Mouse (Mus musculus) bone marrow macrophage, adult 2 months (primary cell): Measurements from ENCODE around the gene Cym. TPM values are rescaled to one million over a fixed set of nuclear protein-coding genes. Genes with fewer than 3 reads are reported as not detected.

Source experiments
- H3K27ac ChIP-seq: 2 replicates; pipeline ENCODE4 v1.5.1; 2012; ENCODE audit warnings: low read depth, low read length; ENCODE audit not compliant: insufficient read depth
- H3K4me1 ChIP-seq: 2 replicates; pipeline ENCODE4 v1.6.1; 2012; ENCODE audit warnings: low read length; ENCODE audit not compliant: control insufficient read depth, insufficient read depth
- H3K4me3 ChIP-seq: 2 replicates; pipeline ENCODE4 v1.5.1; 2012; ENCODE audit warnings: mild to moderate bottlenecking, low read length, moderate library complexity; ENCODE audit not compliant: insufficient read depth
- CTCF ChIP-seq: IDR thresholded peaks from 2 replicates; pipeline ENCODE4 v1.5.1; 2012; ENCODE audit warnings: low read depth, mild to moderate bottlenecking, low read length, moderate library complexity
- POLR2A ChIP-seq: IDR thresholded peaks from 2 replicates; pipeline ENCODE4 v1.6.1; 2012; ENCODE audit warnings: mild to moderate bottlenecking, low read depth, low read length, borderline replicate concordance
- polyA plus RNA-seq: library from polyadenylated mRNA; stranded (reverse); fragments of >200 nt; gene quantifications from 2 replicates; pipeline ENCODE4 v1.2.4, GENCODE M21; 2012; ENCODE audit not compliant: missing spikeins, insufficient read depth, insufficient read length

Cym gene
- polyA plus RNA-seq, 1 experiment: not detected

GRCm38 (mm10) chr3:107172556-107172955 lies 49.0 kb downstream of the Cym start:
- TF ChIP-seq POLR2A (no peak), CTCF (no peak)
- Histone ChIP-seq H3K4me3 (no peak overlapping the region), H3K27ac (no peak overlapping the region), H3K4me1 (no peaks in the 10 kb centered on the region)

GRCm38 (mm10) chr3:107171964-107172363 lies 49.6 kb downstream of the Cym start:
- H3K4me3 ChIP-seq: no peak overlapping the region
- TF ChIP-seq POLR2A (no peak), CTCF (no peak)
- no peak overlapping the region for H3K27ac ChIP-seq
- H3K4me1 ChIP-seq: no peaks in the 10 kb centered on the region

DNA sequence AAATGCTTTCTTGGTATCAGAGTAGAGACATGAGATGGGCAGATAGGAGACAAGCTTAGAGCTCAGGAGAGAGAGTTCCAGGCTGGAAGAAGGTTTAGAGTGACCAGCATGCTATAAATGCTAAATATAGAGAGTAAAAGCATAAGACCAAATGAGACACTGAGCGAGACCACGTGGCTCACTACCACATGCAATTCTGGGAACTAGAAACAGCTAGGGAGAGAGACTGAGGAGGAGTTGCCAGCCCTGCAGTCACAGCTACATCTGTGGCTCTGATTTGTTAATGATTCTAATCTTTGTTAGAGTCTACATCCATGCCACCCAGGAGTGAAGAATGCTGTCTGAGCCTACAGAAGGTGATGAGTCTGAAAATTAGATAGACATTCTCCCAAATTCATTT lies 52.0 kb downstream of the Cym start:
- TF ChIP-seq CTCF (no peak), POLR2A (no peak)
- Histone ChIP-seq H3K4me1 (no peaks in the 10 kb centered on the region), H3K4me3 (no peak overlapping the region)

GRCm38 (mm10) chr3:107162741-107163140 lies 58.8 kb downstream of the Cym start:
- Histone ChIP-seq H3K27ac (no peak overlapping the region), H3K4me1 (no peaks in the 10 kb centered on the region), H3K4me3 (no peak overlapping the region)
- TF ChIP-seq CTCF (no peak), POLR2A (no peak)

More for the DNA sequence above, 52.0 kb downstream of the Cym start:
- H3K27ac ChIP-seq: no peak overlapping the region

Other genes with a start within 250 kb of the Cym start
- 1.1 and 2.5 TPM in 2 replicates for gene Kcna3, start 185.6 kb downstream of the Cym start, polyA plus RNA-seq
- gene Kcna2, start 120.6 kb downstream of the Cym start, polyA plus RNA-seq: not detected in 2 replicates
- gene Kcna10, start 38.7 kb downstream of the Cym start, polyA plus RNA-seq: not detected in 2 replicates
- not detected in 2 replicates for gene A630076J17Rik, start 8.9 kb upstream of the Cym start, polyA plus RNA-seq
- gene Prok1, start 18.0 kb upstream of the Cym start, polyA plus RNA-seq: not detected in 2 replicates
- gene Lamtor5, start 57.1 kb upstream of the Cym start, polyA plus RNA-seq: 130 and 131 TPM in 2 replicates
- gene Slc16a4, start 69.5 kb upstream of the Cym start, polyA plus RNA-seq: not detected in 2 replicates
- 16.0 and 16.9 TPM in 2 replicates for gene Rbm15, start 111.9 kb upstream of the Cym start, polyA plus RNA-seq
- gene Kcnc4, start 237.8 kb upstream of the Cym start, polyA plus RNA-seq: not detected in 2 replicates